Mouse (Mus musculus) layer of hippocampus, adult 18-20 months (tissue): ENCODE results near the gene Usp5. TPM values are rescaled to one million over a fixed set of nuclear protein-coding genes. Genes with fewer than 3 reads are reported as not detected.
A peak's percentile ranks its signal among the peaks of the same experiment; 100 is the strongest.
"Not testable (repeated sequence)": the region's sequence is repeated elsewhere in the genome, so short reads cannot be mapped to it uniquely, and the experiment has no call there.

Experiments
- DNase-seq, 2 experiments: peaks; one replicate each; pipeline ENCODE4 v3.0.0; 2022; ENCODE audit warnings: low spot score in 2 of 2
- total RNA-seq, 2 experiments: library from RNA; stranded (reverse); gene quantifications; 2 replicates each; pipeline ENCODE4 v1.2.3; 2021

The Usp5 gene
- total RNA-seq, 2 experiments from 2014 or later: 182 to 185 TPM

DNA sequence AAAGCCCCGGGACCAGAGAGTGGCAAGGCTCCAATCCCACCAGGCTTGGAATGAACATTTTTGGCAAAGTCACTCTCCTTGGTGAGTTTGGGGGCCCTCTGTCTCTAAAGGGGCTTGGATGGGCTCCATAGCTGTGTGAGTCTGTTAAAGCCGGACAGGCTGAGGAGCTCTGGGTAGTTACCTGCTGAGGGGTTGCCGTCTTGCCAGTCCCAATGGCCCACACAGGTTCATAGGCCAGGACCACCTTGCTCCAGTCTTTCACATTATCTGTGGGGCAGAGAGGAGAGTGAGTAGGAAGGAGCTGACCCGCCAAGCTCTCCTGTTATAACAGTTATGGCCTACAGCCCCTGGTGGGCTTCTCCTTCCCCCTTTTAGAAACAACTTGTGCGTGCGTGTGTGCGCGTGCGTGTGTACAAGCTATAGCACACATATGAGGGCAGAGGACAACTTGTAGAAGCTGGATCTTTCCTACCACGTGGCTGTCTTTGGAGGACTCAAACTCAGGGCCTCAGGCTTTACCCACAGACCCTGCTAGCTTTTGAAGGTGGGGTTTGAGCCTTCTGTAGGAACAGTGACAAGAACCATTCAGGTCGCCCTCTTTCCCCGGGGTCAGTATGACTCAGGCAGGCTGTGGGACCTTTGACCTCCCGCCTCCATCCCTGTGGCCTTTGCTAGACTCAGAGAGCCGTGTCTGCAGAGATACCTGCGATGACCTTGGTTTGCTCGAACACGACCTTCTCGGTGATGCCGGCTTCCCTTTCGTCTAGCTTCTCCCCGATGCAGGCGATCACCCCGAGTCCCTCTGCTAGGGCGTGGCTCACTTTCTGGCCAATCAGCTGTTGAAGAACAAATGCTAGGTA is 17.4 kb downstream of the Usp5 start:
- no peak for DNase-seq

DNA sequence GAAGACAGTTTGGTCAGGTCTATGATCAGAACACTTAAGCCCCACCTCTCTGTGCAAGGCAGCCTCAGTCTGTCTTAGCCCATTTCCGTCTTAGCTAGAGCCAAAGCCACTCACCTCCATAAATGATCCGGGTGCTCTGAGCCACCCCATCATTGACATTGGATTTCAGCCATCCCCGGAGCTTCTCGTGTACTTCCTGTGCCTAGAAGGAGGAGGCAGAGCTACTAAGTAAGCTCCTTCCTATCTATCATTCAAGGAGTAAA is 17.9 kb downstream of the Usp5 start:
- no peak for DNase-seq

DNA sequence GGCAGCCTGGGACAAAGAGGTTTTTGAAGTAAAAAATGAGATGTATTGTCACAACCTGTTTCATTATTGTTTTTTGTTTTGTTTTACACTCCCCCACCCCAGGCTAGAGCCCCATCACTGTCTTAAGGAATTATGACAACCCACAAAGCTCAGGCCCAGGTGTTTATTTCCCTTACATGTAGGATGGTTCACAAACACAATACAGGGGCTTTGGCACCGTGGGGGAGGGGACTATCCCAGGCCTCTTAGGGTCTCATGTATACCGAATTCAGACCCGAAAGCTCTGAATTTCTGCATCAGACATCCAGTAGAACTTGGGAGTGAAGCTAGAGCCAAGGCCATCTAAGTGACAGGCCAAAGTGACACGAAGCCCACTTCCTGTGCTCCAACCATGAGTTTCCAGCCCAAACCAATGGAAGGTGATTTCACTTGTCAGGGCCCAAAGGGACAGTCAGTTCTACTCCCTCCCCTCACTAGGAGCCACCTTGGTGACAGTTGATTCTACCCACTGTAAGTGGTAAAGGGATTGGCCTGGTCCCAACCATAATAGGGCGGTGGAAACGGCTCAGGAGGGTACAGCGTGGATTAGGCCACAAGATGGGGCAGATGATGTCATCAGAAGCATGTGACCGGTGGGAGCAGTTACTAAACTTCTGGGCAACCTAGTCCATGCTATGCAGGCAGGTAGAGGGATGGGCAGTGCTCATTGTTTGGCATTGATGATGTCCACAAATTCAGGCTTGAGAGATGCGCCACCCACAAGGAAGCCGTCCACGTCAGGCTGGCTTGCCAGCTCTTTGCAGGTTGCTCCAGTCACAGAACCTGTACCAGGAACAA is 18.5 kb downstream of the Usp5 start:
- not testable (repeated sequence) for DNase-seq

DNA sequence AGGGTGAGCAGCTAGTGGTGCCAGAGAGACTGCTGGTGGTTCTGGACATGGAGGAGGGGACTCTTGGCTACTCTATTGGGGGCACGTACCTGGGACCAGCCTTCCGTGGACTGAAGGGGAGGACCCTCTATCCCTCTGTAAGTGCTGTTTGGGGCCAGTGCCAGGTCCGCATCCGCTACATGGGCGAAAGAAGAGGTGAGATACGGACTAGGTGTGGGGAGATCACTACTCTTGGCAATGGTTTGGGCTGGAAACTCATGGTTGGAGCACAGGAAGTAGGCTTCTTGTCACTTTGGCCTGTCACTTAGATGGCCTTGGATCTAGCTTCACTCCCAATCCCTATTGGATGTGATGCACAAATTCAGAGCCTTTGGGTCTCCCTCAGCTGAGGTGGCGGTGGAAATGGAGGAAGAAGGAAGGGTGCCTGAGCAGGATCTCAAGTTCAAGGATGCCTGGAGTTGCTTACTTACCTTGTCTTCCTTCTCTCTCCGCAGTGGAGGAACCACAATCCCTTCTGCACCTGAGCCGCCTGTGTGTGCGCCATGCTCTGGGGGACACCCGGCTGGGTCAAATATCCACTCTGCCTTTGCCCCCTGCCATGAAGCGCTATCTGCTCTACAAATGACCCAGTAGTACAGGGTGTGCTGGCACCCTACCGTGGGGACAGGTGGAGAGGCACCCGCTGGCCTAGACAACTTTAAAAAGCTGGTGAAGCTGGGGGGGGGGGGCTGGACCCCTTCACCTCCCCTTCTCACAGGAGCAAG is 19.3 kb downstream of the Usp5 start:
- DNase-seq: no peak

DNA sequence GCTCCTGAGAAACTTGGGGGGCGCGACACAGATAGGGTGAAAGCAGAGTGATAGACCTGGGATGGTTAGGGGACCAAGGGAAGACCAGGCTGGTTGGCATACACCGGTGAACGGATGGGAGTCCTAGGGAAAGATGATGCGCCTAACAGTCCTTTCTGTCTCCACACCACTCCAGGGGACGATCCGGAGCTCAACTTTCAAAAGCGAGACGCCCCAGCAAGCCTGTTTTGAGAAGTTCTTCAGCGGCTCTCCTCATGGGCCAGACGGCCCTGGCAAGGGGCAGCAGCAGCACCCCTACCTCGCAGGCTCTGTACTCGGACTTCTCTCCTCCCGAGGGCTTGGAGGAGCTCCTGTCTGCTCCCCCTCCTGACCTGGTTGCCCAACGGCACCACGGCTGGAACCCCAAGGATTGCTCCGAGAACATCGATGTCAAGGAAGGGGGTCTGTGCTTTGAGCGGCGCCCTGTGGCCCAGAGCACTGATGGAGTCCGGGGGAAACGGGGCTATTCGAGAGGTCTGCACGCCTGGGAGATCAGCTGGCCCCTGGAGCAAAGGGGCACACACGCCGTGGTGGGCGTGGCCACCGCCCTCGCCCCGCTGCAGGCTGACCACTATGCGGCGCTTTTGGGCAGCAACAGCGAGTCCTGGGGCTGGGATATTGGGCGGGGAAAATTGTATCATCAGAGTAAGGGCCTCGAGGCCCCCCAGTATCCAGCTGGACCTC is 20.1 kb downstream of the Usp5 start:
- peak; percentile 55 to 71 for DNase-seq

DNA sequence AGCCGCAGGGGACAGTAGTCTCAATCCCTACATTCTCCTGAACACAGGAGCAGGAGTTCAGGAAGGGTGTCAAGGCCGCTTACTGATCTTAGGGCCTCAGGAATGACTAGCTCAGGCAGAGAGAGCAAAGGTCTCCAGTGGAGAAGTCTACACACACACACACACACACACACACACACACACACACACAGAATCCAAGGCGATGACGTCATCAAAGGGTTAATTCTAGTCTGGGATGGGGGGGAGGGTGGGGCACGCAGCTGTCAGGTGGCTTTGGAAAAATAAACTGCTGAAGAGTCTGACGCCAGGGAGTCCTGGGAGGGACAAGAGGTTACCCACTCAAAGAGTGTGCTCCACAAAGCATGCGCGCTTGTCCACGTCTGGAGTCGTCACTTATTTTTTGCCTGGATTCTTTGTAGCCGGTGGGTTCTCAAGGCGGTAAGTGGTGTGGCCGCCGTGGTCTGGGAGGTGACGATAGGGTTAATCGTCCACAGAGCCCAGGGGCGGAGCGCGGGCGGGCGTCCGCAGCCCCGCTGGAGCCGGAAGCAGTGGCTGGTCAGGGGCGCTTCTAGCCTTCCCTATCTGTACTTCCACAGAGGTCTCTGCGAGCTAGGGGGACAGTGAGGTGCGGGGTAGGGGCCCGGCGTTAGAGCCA is 20.8 kb downstream of the Usp5 start, which contains the start of gene Spsb2:
Gene Spsb2 (plus strand): TSS at position 304 of the 655 bp plus-strand sequence.
- DNase-seq: peak in 1 of 2 experiments; percentile 46

DNA sequence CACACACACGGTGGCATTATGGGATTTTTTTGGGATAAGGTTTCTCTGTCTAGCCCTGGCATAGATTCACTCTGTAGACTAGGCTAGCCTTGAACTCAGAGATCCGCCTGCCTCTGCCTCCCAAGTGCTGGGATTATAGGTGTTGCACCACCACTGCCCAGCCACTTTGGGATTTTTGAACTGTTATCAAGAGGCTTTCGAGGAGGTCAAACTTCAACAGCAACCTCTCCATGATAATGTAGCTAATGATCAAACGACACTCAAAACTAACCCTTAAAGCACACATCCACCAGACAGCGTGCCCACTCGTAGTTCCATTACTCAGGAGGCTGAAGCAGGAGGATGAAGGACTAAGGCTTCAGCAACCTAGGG is 21.3 kb downstream of the Usp5 start:
- DNase-seq: no peak

DNA sequence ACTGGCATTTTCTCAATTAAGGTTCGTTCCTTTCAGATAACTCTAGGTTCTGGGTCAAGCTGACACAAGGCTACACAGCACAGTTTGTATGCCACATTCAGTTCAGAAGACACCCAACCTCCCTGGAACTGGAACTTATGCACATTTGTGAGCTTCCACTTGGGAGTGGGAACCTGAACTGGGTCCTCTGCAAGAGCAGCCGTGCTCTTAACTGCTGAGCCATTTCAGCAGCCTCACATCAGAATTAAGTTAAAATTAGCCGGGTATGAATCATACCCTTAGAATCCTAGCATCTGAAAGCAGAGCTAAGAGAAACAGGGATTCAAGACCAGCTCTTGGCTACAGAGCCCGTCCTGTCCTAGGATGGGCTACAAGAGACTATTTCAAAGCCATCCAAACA is 21.9 kb downstream of the Usp5 start:
- peak in 1 of 2 experiments; percentile 43 for DNase-seq

DNA sequence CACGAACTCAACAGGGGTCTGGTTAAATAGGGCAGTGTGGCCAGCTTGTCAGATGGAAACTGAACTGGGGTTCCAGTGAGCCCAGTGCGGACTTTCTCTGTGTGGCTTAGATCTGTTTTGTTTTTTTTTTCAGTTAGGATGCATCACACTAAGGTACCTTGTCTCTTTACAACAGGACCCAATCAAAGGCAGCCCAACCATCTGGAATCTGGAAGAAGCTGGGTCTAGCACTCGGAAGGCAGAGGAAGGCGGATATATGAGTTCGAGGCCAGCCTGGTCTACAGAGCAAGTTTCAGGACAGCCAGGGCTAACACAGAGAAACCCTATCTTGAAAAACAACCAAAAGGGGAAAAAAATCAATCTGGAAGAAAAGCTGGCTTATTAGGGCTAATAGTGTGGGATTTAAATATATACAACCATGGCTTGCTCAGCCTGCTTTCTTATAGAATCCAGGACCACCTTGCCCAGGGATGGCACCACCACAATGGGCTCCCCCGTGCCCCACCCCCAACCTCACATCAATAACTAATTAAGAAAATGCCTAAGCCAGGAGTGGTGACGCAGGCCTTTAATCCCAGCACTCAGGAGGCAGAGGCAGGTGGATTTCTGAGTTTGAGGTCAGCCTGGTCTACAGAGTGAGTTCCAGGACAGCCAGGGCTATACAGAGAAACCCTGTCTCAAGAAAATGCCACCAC is 22.7 kb downstream of the Usp5 start:
- peak in 1 of 2 experiments; percentile 15 for DNase-seq

DNA sequence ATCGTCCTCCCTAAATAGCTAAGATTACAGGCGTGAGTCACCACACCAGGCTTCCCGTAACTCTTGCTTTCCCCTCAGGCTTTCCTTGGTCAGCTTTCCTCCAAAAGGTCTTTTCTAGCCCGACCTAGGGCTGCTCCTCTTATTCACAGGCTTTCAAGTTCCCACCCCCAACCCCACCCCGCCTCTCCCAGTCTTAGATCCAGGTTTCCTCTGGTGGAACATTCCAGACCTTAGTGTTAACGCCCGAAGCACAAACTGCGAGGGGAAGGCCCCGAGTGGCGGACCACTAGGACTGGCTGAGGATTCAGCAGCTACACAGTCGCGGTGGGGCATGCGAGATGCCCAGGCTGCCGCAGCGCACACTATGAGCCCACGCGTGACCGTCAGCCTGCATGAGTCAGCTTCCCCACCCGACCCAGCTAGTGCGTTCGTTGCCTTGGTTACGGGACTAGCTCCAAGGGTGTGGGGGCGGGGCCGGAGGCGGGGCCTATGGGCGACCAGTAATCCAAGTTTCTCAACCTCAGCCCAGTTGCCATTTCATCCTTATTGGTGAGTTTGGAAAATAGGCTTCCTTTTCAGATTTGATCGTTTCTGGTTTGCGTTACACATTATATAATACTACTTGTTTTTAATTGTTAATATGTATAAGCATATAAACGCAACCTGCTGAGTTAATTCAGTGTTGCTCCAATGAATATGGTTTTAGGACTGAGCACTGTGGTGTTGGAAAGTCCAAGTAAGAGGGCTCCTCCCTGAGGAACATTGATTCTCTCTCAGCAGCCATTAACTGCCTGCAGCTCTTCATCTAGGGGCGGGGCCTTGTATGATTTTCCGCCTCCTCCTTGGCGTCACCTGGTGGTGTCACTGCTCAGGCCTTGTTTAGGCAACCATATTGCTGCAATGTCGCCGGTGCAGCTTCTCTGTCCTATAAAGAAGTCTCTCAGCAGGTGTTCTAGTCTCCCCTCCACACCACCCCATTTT is 23.7 kb downstream of the Usp5 start:
- DNase-seq: peak; percentile 95 to 98

DNA sequence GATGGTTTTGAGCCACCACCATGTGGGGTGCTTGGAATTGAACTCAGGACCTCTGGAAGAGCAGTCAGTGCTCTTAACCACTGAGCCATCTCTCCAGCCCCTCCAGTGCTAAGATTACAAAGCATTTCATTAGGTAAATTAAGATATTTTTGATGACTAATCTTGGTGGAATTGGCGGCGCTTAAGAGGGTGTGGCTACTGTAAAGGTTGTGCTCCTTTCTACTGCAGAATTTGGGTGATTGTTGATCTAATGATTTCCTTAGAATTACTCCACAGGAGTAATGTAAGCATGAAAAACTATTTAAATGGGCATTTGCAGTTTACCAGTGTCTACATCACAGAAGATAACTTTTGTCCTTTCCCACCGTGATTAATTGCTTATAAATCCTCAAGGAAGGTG is 24.9 kb downstream of the Usp5 start:
- no peak for DNase-seq

DNA sequence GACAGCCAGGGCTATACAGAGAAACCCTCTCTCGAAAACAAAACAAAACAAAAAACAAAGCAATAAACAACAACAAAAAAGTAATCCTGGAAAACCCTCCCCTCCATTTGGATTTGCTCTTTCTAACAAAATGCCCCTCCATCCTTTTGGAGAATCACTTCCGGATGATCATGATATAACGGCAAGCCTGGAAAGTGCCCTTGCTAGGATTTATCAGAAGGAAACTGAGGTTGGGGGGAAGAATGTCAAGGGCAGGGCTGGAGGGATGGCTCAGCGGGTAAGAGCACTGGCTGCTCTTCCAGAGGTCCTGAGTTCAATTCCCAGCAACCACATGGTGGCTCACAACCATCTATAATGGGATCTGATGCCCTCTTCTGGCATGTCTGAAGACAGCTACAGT is 25.6 kb downstream of the Usp5 start:
- DNase-seq: not testable (repeated sequence)

DNA sequence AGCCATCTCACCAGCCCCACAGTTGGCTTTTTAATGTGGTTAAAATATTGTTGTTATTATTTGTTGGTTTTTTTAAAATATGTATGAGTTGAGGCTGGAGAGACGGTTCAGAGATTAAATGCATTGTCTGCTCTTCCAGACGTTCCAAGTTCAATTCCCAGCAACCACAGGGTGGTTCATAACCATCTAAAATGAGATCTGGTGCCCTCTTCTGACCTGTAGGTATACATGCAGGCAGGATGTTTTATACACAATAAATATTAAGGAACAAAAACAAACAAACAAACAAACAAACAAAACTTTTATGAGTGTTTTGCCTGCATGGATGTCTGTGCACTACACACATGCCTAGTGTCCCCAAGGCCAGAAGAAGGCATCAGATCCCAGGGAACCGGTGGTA is 26.2 kb downstream of the Usp5 start:
- DNase-seq: no peak

DNA sequence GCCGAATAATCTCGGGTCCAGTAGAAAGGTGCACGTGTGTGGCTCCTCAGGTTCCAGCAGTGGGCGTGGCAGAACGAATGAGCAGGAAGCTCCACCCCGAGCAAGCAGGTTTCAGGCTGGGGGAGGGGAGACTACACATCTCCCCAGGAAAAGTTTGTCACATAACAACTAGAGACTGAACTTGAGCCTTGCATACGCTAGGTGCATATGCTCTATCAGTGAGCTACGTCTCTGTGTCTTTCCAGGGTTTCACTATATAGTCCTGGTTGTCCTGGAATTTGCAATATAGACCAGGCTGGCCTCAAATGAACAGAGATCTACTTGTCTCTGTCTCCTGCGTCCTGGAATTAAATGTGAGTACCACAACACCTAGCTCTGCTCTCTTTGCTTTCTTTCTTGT is 26.9 kb downstream of the Usp5 start:
- not testable (repeated sequence) for DNase-seq

DNA sequence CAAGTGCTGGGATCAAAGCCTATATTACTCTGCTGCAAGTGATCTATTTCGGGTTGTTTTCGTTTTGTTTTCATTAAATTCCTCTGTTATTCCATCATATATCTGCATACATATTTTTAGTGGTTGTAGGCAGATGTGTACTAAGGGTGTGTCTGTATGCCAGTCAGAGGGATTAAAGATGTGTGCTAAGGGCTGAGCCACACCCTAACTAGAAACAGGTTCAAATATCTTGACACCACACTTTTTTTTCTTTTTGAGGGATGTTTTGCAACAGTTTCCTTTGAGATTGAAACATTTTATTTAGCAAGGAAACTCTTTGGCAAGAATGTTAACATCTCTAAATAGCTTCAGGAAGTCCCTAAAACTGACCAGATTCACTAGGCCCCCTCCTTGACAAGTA is 33.1 kb downstream of the Usp5 start:
- no peak for DNase-seq

DNA sequence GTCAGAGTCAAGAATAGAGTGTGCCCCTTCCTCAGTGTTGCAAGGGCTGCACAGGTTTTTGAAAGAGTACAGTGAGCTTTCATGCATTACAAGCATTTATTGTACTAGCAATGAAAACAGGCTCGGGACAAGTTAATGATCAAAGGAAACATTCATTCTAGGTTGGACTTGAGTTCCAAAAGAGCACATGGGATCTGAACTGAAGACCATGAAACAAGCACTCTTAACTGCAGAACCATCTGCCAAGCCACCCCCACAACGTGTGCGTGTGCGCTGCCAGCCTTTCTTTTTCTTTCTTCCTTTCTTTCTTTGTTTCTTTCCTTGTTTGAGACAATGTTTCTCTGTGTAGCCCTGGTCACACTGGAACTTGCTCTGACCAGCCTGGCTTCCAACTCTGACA is 33.5 kb downstream of the Usp5 start:
- peak in 1 of 2 experiments; percentile 25 for DNase-seq

DNA sequence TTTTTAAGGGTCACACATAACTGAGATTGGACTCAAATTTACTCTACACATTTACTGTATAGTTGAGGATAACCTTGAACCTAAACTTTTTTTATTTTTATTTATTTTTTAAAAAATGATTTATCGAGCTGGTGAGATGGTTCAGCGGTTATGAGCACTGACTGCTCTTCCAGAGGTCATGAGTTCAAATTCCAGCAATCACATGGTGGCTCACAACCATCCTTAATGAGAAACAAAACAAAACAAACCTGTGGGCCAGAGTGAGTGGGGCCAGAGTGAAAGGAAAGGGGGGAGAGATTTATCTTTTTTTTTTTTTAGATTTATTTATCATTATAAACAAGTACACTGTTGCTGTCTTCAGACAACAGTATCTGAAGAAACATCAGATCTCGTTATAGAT is 37.4 kb downstream of the Usp5 start:
- DNase-seq: no peak

DNA sequence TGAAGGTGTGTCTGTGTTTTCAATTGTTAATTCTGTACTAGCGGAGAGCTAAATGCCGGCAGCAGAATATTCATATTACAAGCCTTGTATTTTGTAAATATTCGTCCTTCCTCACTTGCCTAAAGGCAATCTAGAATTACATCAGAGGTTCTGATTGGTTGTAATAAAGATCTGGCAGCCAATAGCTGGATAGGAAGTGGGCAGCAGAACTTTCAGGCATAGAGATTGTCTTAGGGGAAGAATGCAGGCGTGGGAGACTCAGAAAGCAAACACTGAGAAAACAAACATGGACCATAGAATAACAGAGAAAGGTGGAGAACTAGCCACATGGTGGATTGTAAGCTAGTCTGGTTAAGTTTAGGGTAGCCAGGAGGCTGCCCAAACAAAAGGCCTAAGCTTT is 39.2 kb downstream of the Usp5 start:
- DNase-seq: no peak

DNA sequence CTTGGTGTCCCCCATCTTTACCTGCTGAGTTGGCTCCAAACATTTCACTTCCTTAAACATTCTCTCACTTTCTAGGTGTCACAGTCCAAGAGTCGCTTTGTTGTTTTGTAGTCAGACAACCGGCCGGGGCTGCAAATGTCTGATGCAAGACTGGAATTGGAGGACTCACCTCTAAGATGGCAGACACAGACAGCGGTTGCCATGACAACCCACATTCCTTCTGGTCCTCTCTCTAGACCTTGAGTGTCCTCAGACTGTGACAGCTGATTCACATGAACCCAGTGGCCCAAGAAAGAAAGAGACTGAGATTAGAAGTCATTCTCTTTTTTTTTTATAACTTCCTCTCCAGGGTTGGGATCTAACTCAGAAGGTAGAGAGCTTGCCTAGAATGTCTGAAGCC is 39.8 kb downstream of the Usp5 start:
- no peak for DNase-seq
